Mouse (Mus musculus): ENCODE results near the gene Plppr1. TPM values are rescaled to one million over a fixed set of nuclear protein-coding genes. Genes with fewer than 3 reads are reported as not detected.
A peak's percentile ranks its signal among the peaks of the same experiment; 100 is the strongest.

The Plppr1 gene
- polyA plus RNA-seq, 1 experiment from 2014 or later: 91.9 TPM

DNA sequence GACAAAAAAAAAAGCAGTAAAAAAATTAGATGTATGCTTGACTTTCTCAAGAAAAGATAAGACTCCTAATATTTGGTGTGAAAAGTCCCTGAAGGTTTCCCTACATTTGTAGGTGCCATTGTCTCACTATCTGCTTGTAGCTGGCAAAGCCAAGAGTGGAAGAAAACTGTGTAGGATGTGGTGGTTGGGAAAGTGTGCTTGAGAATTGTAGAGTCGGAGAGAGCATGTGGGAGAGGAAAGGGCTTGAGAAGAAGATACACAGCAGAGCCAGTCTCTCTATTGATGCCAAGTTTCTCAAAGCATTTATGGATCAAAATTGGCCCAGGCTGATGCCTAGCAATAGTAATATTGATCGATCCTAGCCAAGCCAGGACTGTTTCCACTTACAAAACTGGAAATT, 16.8 kb downstream of the Plppr1 start:
- no peaks in the 10 kb centered on the region for H3K4me1 ChIP-seq
- H3K36me3 ChIP-seq: peaks cover 4% of the 10 kb centered on the region; the same call in 1 of the 2 replicates
- H3K27ac ChIP-seq (replicated peaks): no peak overlapping the region
- H3K4me2 ChIP-seq: no peak overlapping the region
- no peak overlapping the region for H3K9ac ChIP-seq (replicated peaks)
- WGBS: 93% methylated on average over 2 of the region's 2 CpGs
- no peaks in the 10 kb centered on the region for H3K9me3 ChIP-seq (replicated peaks)
- no peaks in the 10 kb centered on the region for H3K27me3 ChIP-seq (replicated peaks)
- H3K4me3 ChIP-seq (replicated peaks): no peak overlapping the region
- ATAC-seq (ENCODE audit: low FRiP score): no peak

DNA sequence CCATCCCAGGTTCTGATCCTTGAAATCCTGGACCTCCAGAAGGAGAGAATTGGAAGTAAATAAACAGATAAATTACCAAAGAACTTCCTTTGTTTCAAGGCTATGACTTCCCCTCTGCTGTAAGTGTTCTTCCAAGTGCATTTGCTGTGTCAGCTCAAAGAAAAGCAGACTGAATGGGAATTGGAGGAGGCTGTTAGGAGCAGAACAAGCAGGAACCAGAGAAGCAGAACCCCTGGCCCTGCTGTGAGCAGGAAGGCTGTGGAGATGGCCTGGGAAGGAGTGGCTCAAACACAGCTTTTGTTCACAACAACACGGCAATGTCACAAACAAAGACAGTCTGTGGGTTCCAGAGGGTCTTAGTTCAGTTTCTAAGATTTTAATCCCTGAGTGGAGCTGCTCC, 20.3 kb downstream of the Plppr1 start:
- Histone ChIP-seq H3K27me3 (replicated peaks) (no peaks in the 10 kb centered on the region), H3K4me1 (0 out of 2 replicates have a peak, but pooled peaks cover 4% of the 10 kb centered on the region), H3K9me3 (replicated peaks) (no peaks in the 10 kb centered on the region), H3K27ac (replicated peaks) (0 out of 2 replicates have a peak overlapping the region, but pooled peaks have one; percentile 4), H3K4me2 (no peak overlapping the region), H3K4me3 (replicated peaks) (no peak overlapping the region), H3K9ac (replicated peaks) (no peak overlapping the region), H3K36me3 (no peaks in the 10 kb centered on the region)
- WGBS: 21% methylated on average over 1 of the region's 1 CpGs
- peak; percentile 68 for ATAC-seq (ENCODE audit: low FRiP score)

DNA sequence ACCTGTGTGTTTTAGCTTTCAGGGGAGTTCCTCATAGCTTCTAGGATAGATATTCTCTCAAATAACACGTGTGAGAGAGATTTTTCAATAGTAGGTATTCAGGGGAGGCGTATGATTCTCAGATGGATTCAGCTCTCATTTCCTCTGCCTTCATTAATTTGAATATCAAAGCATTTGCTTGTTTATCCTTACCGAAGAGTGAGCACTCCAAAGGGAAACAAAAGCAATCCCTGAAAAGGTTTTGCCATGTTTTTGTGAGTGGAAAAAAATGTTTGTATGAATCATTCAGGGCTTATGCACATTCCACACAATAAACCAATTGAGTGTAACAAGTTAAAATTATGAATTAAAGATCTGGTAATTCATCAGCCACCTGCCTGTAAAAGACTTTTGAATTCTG, 29.1 kb downstream of the Plppr1 start:
- Histone ChIP-seq H3K9ac (replicated peaks) (no peak overlapping the region), H3K36me3 (no peaks in the 10 kb centered on the region), H3K4me1 (peaks cover 8% of the 10 kb centered on the region), H3K27me3 (replicated peaks) (no peaks in the 10 kb centered on the region), H3K4me2 (no peak overlapping the region), H3K4me3 (replicated peaks) (no peak overlapping the region), H3K27ac (replicated peaks) (no peak overlapping the region), H3K9me3 (replicated peaks) (no peaks in the 10 kb centered on the region)
- ATAC-seq (ENCODE audit: low FRiP score): no peak
- 32% methylated on average over 3 of the region's 3 CpGs for WGBS

DNA sequence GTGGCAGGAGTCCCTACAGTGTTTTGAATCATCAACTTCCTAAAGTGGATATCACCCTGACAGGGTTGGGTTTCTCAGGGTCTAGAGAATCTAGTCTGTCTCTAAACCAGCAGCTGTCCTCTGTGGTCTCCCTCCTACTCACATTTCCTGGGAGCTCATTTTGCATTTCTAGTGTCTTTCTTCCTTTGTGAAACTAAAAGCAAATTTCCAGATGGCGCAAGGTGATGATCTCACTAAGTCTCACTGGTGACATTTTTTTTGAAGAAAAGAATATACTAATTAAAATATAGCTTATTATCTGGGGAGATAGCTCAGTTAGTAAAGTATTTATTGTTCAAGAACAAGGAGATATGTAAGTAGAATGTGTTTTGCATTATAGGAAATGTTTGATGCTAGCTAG, 31.4 kb downstream of the Plppr1 start:
- Histone ChIP-seq H3K4me1 (peaks cover 8% of the 10 kb centered on the region), H3K27me3 (replicated peaks) (no peaks in the 10 kb centered on the region), H3K9me3 (replicated peaks) (no peaks in the 10 kb centered on the region), H3K36me3 (no peaks in the 10 kb centered on the region), H3K4me3 (replicated peaks) (no peak overlapping the region), H3K9ac (replicated peaks) (no peak overlapping the region), H3K4me2 (no peak overlapping the region), H3K27ac (replicated peaks) (no peak overlapping the region)
- 97% methylated on average over 1 of the region's 1 CpGs for WGBS
- no peak for ATAC-seq (ENCODE audit: low FRiP score)

DNA sequence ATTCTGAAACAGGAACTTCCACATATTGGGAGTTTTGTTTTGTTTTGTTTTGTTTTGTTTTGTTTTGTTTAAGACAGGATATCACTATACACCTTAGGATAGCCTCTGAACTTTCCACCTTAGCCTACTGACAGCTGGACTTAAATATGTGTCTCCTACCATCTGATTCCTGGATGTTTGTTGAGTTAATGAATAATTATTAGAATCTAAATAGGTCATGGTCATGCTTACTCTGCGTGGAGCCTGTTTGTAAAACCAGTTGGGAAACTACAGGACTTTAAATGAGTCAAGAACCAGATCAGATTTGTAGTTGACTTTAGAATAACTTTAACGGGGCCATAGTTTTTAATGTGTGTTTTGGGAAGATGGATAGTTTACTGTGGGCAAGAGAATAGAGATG, 40.4 kb downstream of the Plppr1 start:
- Histone ChIP-seq H3K27ac (replicated peaks) (no peak overlapping the region), H3K36me3 (no peaks in the 10 kb centered on the region), H3K27me3 (replicated peaks) (no peaks in the 10 kb centered on the region), H3K9ac (replicated peaks) (no peak overlapping the region), H3K9me3 (replicated peaks) (no peaks in the 10 kb centered on the region), H3K4me2 (no peak overlapping the region), H3K4me1 (peaks cover 27% of the 10 kb centered on the region), H3K4me3 (replicated peaks) (no peak overlapping the region)
- ATAC-seq (ENCODE audit: low FRiP score): no peak
- 75% methylated on average over 2 of the region's 2 CpGs for WGBS

DNA sequence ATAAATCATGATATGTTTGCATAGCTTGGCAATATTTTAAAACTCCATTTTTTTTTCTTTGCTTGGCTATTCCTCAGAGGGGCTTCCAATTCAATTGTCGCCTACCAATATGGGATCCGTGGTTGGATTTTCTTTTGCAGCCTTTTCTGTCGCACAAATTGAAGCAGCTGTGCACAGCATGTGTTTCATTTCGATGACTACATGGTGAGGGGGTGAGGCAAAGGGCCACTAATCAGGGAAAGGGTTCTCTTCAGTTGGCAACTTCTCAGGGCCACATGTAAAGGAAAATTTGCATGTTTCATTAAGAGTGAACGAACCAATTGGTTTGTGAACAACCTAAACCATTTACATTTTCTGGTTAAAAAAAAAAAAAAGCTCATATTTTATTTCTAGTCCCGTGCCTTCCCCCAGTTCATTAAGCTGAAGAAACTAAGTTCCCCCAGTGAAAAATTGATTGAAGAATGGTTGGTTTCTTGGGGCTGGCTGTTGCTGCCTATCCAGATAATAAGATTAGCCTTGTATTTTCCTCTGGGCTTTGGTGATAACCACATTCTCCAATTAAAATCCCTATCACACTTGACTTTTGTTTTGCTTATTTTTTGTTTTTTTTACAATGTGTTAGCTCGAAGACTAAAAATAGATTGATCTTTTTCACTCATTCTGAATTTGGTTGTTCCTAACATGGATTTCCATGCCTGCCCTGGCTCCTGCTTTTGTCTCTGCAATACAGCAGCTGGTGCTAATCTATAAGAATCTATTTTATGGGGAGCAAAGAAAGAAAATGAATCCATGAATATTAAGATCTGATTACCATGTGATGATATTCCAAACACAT, 43.1 kb downstream of the Plppr1 start:
- H3K4me2 ChIP-seq: no peak overlapping the region
- H3K36me3 ChIP-seq: no peaks in the 10 kb centered on the region
- no peaks in the 10 kb centered on the region for H3K9me3 ChIP-seq (replicated peaks)
- WGBS: 17% methylated on average over 7 of the region's 7 CpGs
- no peaks in the 10 kb centered on the region for H3K27me3 ChIP-seq (replicated peaks)
- no peak overlapping the region for H3K9ac ChIP-seq (replicated peaks)
- peaks cover 44% of the 10 kb centered on the region for H3K4me1 ChIP-seq
- H3K4me3 ChIP-seq (replicated peaks): no peak overlapping the region
- ATAC-seq (ENCODE audit: low FRiP score): no peak
- H3K27ac ChIP-seq (replicated peaks): 0 out of 2 replicates have a peak overlapping the region, but pooled peaks have one; percentile 24

DNA sequence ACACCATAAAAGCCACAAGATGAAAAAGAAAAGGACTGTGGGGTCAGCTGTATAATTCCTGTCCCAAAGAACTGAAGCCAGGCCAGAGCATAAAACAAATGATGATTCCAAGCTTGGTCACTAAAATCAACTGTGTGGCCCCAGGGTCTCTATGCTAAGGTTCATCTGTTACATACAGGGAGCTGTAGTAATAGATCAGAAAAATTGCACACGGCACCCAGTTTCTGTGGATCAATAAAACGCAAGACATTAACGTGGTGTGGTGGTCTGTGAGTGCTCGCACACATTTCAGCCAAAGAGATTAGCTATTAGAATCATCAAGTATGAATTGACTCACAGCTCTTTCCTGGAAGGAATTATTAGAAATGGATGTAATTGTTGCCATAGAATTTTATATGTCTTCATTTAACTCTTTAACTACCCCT, 43.7 kb downstream of the Plppr1 start:
- no peak overlapping the region for H3K4me3 ChIP-seq (replicated peaks)
- H3K9ac ChIP-seq (replicated peaks): no peak overlapping the region
- no peak for ATAC-seq (ENCODE audit: low FRiP score)
- H3K27me3 ChIP-seq (replicated peaks): no peaks in the 10 kb centered on the region
- 0 out of 2 replicates have a peak overlapping the region, but pooled peaks have one; percentile 4 for H3K27ac ChIP-seq (replicated peaks)
- no peaks in the 10 kb centered on the region for H3K9me3 ChIP-seq (replicated peaks)
- no peak overlapping the region for H3K4me2 ChIP-seq
- WGBS: 31% methylated on average over 4 of the region's 4 CpGs
- peaks cover 40% of the 10 kb centered on the region for H3K4me1 ChIP-seq
- H3K36me3 ChIP-seq: no peaks in the 10 kb centered on the region

DNA sequence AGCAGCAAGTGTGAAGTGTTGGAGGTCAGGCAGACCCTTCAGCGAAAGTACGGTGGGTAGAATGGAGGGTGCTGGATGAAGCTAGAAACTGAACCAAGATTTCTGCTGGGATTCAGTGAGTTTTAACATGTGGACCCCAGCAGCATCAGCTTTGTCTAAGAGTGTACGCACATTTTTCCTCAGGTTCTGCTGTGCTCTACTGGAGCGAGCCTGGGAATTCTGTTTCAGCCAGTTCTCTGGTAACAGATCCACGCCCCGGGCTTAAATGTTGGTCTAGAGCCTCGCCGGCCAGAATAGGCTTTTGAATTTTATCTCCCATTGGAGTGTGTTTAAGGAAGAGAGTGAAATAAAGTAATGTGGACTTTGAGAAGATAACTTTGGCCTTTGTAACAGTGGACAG, 45.8 kb downstream of the Plppr1 start:
- Histone ChIP-seq H3K9me3 (replicated peaks) (no peaks in the 10 kb centered on the region), H3K27ac (replicated peaks) (peak overlapping the region; percentile 45), H3K9ac (replicated peaks) (no peak overlapping the region), H3K4me2 (no peak overlapping the region), H3K4me3 (replicated peaks) (no peak overlapping the region), H3K4me1 (peaks cover 40% of the 10 kb centered on the region), H3K27me3 (replicated peaks) (no peaks in the 10 kb centered on the region), H3K36me3 (no peaks in the 10 kb centered on the region)
- ATAC-seq (ENCODE audit: low FRiP score): peak; percentile 41; the same call in 1 of the 2 replicates
- 70% methylated on average over 8 of the region's 8 CpGs for WGBS

DNA sequence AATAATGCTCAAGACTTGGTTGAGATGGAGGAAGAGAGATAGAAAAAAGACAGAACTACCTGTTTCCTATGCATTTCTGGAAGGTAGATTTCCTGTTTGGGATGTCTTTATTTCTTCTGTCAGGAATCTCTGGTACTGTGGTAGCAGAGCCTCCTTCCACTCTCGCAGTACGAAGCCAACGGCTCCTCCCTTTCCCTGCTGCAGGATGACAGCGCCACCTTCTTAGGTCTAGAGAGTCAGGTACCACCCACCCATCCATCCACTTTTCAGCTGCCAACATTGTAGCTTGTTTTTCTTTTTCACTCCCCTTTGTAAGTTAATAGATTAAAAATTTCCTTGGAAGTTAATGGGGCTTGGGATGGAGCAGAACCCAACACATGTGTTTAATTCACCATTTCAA, 48.8 kb downstream of the Plppr1 start:
- H3K27ac ChIP-seq (replicated peaks): no peak overlapping the region
- ATAC-seq (ENCODE audit: low FRiP score): no peak
- no peaks in the 10 kb centered on the region for H3K9me3 ChIP-seq (replicated peaks)
- H3K9ac ChIP-seq (replicated peaks): no peak overlapping the region
- no peaks in the 10 kb centered on the region for H3K27me3 ChIP-seq (replicated peaks)
- WGBS: 86% methylated on average over 4 of the region's 4 CpGs
- H3K36me3 ChIP-seq: no peaks in the 10 kb centered on the region
- H3K4me1 ChIP-seq: peaks cover 35% of the 10 kb centered on the region
- no peak overlapping the region for H3K4me2 ChIP-seq
- H3K4me3 ChIP-seq (replicated peaks): no peak overlapping the region

DNA sequence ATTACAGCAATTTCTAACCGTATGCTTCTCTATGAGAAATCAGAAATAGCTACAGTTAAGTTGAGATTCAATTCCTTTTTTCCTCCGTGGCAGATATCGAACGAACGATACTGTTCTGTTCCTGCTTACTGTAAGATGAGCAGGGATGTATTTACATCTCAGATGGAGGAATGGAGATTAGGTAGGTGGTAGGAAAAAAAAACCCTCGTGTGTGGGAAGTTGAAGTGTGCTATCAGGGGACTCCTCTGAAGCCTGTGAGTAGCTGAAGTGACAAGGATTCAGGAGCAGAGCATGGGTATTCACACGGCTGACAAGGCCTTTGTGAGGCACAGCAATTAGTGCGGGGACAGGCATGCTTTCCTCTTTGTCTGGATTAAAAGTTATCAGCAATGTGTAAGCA, 49.3 kb downstream of the Plppr1 start:
- Histone ChIP-seq H3K4me2 (no peak overlapping the region), H3K27ac (replicated peaks) (0 out of 2 replicates have a peak overlapping the region, but pooled peaks have one; percentile 5), H3K9ac (replicated peaks) (no peak overlapping the region), H3K4me3 (replicated peaks) (no peak overlapping the region), H3K27me3 (replicated peaks) (no peaks in the 10 kb centered on the region), H3K36me3 (no peaks in the 10 kb centered on the region), H3K9me3 (replicated peaks) (no peaks in the 10 kb centered on the region), H3K4me1 (peaks cover 32% of the 10 kb centered on the region)
- 57% methylated on average over 8 of the region's 8 CpGs for WGBS
- no peak for ATAC-seq (ENCODE audit: low FRiP score)

DNA sequence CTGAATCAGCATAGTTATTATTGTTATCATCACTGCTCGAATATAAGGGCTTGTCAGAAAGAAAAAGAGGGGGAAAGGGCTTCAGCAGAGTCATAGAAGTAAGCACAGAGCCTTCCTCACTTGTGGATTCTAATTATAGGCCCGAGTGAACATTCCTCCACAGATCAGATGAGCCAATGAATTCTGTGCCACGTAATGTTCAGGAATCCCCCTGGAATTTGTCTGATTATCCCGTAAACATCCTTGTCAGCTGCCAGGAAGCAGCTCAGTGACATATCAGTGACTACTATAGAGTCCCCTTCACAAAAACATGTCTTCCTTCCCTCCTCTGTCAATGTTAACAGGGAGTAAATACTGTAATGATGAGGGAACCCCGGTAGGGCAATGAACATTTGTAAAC, 50.9 kb downstream of the Plppr1 start:
- Histone ChIP-seq H3K9ac (replicated peaks) (no peak overlapping the region), H3K4me2 (no peak overlapping the region), H3K27me3 (replicated peaks) (no peaks in the 10 kb centered on the region), H3K36me3 (no peaks in the 10 kb centered on the region), H3K4me3 (replicated peaks) (no peak overlapping the region), H3K27ac (replicated peaks) (no peak overlapping the region), H3K9me3 (replicated peaks) (no peaks in the 10 kb centered on the region), H3K4me1 (peaks cover 25% of the 10 kb centered on the region)
- 43% methylated on average over 5 of the region's 5 CpGs for WGBS
- no peak for ATAC-seq (ENCODE audit: low FRiP score)

DNA sequence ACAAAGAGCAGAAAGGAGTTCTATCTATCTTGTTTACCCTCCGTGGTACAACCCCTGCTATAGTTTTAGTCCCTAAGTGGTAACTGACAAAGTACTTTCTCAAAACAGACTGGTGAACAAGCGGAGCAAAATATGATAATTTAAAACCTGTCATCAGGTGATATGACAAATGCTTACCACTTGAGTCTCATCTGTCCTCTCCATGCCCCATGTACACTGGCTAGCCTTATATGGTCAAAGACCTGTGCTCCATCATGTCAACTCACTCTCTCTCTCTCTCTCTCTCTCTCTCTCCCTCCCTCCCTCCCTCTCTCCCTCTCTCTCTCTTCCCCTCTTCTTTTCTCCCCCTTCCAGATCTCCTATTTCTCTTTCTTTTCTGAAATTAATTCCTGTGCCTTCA, 59.8 kb downstream of the Plppr1 start:
- no peak for ATAC-seq (ENCODE audit: low FRiP score)
- WGBS: 86% methylated on average over 2 of the region's 2 CpGs
- H3K4me2 ChIP-seq: no peak overlapping the region
- no peak overlapping the region for H3K4me3 ChIP-seq (replicated peaks)
- H3K27ac ChIP-seq (replicated peaks): no peak overlapping the region
- no peaks in the 10 kb centered on the region for H3K9me3 ChIP-seq (replicated peaks)
- H3K9ac ChIP-seq (replicated peaks): no peak overlapping the region
- no peaks in the 10 kb centered on the region for H3K4me1 ChIP-seq
- H3K36me3 ChIP-seq: no peaks in the 10 kb centered on the region
- H3K27me3 ChIP-seq (replicated peaks): no peaks in the 10 kb centered on the region
